Mouse (Mus musculus) cerebellum, postnatal 10 days (tissue): Measurements from ENCODE around the gene Gm21970.
"Not testable (repeated sequence)": the region's sequence is repeated elsewhere in the genome, so short reads cannot be mapped to it uniquely, and the experiment has no call there.

ENCODE experiments used
- DNase-seq, 2 experiments: peaks; one replicate each; pipeline ENCODE4 v3.0.0; 2021; ENCODE audit warnings: mixed read lengths in 2 of 2

Gene Gm21970

DNA sequence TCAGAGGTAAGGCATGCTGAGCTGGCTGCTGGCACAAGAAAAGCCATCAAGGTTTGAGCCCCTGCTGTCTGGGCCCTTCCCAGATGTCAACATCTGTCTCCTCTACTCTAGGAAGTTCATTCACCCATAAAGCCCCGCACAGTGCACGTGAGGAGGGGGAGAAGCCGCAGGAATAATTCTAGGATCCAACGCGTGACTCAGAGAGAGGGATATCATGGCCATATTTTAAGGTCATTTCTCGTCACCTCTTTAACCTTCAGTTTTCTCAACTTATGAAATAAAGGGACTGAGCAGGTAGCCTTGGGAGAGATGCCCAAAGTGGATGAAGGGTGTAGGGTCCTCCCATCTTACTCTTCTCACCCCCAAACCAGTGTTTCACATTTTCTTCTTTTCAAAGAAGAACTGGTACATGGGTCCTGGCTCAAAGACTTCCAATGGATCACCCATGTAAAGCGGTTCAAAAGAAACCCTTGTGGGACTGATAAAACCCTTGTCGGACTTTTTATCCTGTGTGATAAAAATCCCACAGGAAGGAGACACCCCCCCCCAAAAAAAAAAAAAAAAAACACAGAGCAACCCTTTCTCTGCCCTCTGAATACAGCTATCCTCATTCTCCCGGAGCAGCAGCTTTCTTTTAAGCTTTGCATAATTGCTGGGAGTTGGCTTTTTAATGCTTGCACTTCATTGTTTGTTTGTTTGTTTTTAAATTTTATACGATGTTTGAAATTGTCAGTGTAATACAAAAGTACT is 13.5 kb downstream of the Gm21970 start:
- no peak for DNase-seq

DNA sequence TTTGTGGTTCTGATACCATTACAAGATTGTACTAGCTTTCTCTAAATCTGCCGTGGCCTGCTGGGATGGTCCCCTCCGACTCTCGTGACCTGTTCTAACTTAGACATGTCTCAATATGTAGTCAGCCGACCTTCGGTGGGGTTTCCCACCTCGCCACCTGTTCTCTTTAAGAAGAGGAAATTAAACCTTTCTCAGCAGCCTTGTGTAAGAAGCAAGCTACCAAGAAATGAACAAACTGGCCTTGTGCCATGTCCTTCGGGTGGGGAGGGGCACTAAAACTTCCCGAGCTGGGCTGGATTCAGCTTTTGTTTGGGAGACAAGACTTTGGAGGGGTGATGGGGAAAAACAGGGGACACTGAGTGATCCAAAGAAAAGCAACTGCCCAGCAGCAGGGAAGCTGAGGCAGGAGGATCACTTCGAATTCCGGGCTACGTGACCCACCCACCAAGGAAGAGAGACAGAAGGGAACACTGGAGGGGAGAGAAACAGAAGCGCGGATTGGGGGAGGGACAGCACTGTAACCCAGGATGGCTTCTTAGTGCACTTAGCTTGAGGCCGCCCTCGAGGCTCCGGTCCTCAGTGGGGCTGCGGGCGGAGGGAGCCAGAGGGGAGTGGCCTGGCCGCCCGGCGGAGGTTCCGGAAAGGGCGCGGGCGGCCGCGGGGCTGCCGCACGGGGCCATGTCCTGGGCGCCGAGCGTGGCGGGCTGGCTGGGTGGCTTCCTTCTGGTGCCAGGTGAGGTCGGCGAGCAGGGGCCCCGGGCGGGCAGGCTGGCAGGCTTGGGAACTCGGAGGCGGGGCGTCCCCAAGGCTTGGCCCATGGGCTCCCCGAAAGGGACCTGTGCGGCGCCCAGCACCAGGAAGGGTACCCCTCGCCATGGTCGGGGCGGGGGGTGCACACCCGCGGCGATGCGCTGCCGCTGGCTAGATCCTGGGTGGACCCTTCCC is 14.4 kb downstream of the Gm21970 start, which contains the start of gene Il10rb:
TSS of gene Il10rb (plus strand) at position 525 of the 945 bp plus-strand sequence.
- DNase-seq = peak; percentile 62 to 63

DNA sequence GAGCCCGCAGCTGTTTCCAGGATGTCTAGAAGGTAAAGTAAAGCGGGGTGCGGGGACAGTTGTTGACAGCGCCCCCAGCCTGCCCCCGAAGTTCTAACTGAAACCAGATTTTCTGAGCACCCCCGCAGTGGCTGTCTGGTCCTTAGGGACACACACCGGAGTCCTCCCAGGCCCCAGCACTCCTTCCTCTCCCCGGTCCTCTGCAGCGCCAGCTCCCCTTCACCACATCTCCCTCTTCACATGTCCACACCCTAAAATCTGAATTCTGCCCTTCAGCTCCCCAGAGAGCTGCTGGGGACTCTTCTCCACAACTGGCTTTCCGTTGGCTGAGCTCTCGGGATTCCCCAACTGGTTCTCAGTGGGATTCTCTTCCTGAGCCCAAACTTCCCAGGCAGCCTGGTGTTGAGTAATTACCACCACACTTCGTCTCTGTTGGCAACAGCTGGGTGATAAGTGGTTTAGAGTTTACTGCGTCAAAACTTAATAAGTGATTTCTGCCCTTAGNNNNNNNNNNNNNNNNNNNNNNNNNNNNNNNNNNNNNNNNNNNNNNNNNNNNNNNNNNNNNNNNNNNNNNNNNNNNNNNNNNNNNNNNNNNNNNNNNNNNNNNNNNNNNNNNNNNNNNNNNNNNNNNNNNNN is 15.2 kb downstream of the Gm21970 start:
- DNase-seq = no peak

DNA sequence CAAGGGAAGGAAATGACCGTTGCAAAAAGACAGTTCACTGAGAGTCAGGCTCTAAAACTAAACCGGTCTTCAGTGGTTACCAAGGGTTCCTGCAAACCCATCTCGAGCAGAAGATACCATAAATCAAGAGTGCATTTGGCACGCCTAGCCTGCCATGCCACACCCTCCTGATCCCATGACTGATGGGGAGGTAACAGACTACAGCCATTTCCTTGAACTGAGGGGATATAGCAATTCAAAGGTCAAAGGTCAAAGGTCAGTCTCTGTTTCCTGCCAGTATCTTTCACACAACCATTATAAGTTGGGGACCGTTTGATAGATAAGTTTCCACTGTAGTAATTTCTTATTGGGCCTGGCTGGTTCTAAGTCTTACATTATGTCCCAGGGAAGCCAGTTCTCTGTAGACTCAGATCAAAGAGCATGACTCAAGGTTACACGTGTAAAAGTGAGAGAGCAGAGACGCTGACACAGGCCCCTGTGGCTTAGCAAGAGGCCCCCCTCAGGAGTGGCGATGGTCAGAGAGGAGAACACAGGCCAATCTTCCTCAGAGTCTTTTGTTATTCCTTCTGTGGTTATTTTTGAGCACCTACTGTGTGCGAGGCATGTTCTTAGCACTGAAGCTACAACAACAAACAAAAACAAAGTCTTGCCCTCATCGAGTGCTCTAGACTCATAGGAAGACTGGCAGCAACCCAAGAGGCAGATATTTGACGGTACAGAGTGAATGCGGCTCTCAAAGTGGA is 21.8 kb downstream of the Gm21970 start:
- no peak for DNase-seq

DNA sequence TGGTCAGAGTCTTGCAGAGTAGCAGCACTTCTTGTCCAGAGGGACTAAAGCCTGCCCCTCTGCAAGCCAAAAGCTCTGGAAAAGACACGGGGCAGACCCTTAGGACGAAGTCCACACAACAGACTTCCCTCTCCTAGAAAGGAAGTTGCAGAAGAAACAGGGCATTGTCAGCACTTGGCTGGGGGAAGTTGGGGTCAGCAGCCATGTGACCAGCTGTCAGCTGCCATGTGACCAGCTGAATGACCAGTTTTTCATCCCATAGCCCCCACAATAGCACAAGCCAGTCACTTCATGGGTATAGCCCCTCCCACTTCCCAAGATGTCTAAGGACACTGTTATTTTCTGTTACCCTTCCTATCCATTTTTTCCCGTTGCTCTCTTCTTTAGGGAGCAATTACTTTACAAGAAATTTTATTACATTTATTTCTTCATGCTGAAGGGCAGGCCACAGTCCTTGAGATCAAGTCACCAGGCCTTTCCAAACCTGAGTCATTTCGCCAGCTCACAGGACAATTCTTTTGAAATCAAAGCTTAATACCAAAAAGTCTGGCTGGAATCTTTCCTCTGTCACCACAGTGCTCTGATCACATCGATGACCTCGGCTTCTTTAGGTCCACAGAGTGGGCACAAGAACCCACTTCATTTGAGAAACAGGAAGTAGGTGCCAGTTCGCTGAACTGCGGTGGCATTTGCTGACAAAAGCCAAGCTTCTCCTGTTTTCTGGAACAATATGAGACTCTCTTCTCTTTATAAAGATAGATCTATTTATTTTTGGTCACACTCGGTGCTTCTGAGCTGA is 24.1 kb downstream of the Gm21970 start:
- no peak for DNase-seq

DNA sequence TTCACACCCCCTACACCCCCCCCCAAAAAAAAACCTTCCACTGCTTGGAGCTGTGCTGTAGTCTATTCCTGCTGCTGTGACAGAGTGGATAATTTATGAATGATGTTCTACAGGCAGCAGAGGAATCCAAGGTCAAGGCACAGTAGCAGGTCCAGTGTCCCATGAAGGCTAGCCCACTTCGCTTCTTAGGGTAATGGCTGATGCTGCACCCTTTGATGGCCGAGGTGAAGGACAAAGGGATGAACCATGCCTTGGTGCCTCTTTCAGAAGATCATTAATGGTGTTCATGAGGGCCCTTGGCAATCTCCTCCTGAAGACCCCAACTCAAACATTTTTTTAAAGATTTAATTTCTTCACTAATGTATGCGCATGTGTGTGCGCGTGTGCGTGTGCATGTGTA is 24.8 kb downstream of the Gm21970 start:
- DNase-seq = no peak

DNA sequence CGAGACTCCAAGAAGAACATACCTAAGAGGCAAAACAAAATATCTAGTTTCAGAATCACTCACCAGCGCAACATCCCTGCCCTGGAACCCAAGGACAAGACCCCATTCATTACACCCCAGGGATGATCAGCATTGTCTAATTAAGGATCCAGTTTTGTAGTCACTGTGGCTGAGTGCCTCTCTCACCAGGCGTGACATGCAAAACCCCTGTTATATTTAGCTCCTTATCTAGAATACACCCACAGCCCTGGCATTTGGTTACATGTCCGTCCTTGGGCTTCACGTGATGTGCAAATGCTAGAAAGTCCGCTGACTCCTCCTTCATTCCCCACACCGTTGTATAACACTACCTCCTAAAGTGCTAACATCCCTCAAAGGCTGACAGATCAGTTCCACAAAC is 25.4 kb downstream of the Gm21970 start:
- no peak for DNase-seq

DNA sequence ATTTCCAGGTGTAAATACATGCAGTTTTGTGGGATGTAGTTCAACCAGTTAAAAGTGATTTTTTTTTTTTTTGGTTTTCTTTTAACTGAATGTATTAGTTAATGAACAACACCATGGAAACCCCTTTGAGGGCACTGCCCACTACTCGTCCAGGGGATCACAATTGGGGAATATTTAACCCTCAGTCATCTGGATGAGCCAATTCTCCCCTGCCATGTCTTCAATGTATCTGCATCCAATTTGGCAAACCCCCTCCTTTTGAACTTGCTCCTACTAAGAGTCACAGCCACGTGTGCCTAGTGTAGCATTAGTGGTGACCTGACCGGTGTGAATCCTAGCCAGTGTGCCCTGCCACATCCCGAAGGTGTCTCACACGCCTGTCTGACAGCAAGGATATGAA is 27.0 kb downstream of the Gm21970 start:
- no peak for DNase-seq

DNA sequence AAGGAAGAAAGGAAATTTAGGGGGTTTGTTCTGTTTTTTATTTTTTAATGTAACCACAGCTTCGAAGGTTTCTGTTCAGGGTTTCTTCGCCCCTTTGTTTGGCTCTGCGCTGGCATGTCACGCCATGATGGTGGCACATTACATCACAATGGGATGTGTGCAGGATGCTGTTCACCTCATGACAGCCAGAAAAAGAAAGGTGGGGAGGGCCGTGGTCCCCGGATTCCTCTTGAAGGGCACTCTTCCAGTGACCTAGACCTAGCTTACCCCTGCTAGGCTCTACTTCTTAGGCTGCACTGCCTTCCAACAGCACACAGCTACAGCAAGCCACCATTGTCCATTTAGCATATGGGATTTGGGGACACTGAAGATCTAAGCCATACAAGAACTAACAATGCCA is 34.3 kb downstream of the Gm21970 start:
- no peak for DNase-seq

DNA sequence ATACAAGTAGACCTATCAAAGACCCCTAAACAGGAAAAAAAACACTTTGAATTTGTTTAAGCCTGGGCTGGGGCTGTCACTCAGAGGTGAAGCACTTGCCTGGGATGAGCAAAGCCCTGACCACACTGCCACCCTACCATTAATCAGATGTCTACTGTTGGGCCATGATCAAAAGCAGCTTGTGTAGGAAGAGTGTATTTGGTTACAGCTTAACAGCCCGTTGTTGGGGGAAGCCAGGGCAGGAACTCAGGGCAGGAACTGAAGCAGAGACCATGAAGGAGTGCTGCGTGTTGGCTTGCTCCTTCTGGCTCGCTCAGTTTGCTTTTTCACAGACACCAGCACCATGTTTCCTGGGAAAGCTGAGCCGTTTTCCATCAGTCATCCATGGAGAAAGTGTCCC is 35.1 kb downstream of the Gm21970 start:
- no peak for DNase-seq

DNA sequence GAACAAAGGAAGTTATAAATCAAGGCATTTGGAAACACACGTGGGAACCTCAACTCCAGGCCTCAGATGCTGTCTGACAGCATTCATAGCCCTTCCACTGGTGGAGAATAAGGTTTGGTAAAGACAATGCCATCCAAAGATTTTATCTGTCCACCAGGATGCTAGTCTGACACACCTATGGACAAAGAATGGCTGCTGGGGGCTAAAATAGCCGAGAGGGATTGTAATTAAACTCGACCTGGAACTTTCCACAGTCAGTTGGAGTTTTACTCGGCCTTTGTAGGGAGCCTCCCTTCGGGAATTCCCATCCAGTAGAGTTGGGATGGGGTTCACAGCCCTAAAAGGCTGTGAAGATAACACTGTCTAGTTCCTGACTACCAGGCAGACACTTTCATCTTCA is 35.9 kb downstream of the Gm21970 start:
- DNase-seq = no peak

DNA sequence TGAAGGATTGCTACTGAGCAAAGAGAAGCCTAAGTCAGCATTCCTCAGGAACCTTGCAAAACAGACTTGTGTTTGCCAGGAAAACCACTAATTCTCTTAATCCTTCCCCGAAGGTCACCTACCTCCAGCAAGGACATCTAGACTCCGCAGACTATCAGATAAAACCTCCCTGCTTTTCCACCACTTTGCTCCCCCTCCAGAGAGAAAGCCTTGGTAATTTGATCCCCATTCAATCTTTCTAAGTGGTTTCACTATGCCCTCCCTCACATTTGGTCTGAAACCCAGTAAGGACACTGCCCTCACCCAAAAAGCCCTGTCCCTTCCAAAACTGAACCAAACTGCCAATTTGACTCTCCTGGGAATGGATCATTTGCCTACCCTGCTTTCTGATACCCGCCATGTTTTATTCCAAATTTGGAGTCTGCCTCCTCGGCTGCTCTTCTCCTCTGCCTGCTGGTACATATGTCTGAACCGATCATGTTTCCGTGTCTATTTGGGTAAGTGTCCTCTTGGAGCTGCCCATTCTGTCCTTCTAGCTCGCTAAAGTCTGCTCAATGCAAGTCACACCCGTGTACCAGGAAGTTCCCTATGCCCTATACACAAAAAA is 36.8 kb downstream of the Gm21970 start:
- DNase-seq = no peak

DNA sequence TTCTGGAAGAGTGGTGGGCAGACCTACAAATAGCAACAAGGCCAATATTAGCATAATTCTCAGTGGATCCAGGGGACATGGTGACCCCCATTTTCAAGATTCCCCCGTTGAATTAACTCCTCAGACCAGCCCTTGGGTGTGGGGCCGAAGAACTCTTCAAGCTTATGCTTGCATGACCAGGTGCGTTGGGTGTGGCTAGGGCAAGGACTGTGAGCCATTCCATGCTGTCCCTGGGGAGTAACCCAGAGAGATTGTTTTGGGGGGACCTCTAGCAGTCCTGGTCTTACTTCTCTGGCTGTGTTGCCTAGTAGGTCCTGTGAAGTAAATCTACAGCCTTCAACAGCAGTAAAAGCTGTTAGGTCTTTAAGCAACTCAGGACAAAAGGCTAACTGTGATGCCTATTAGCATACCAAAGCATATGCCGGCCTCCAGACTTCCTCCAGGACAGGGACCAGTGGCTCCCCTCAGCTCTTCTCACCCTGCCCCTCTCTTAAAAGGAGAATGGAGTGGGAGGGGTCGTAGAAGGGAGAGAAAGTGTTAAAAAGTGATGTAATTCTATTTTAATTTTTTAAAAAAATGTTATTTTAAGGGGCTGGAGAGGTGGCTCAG is 41.3 kb downstream of the Gm21970 start:
- DNase-seq = no peak

DNA sequence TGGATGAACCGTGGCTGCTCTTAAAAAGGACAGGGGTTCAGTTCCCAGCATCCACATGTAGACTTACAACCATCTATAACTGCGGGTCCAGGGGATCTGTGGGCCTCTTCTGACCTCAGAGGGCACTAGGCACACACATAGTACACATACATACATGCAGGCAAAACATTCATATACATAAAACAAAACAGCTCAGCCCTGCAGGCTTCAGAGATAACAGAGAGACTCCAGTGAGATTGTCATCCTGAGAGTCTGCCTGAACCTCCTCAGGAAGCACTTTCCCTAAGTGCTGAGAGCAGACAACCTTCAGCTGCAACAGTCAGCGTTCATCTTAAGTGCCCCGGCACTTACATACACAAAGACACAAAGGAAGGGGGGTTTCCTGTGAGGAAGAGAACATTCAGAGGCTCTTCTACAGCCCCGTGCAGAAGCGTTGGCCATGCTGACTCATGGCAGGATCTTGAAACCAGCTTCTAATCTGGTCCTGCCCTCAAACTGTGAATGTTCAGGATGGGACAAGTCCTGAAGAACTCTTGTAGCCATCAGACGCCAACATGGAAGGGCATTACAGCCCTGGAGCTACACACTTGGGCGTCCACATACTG is 41.9 kb downstream of the Gm21970 start:
- no peak for DNase-seq

DNA sequence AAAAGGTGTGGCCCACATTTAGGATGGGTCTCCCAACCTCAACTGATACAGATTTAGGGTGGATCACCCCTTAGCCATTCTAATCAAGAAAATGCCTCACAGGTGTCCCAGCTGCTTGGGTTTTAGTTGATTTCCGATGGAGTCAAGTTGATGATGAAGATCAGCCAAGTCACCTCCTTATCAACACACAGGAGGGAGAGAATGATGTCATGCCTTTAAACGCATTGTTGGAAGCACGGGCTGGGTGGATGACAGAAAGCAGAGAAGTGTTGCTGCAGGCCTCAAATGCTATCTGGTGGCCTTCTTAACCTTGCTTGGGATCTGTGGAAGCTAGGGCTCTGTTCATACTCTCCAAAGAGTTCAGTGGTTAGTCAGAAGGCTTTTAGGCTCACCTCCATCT is 42.6 kb downstream of the Gm21970 start:
- DNase-seq = no peak

DNA sequence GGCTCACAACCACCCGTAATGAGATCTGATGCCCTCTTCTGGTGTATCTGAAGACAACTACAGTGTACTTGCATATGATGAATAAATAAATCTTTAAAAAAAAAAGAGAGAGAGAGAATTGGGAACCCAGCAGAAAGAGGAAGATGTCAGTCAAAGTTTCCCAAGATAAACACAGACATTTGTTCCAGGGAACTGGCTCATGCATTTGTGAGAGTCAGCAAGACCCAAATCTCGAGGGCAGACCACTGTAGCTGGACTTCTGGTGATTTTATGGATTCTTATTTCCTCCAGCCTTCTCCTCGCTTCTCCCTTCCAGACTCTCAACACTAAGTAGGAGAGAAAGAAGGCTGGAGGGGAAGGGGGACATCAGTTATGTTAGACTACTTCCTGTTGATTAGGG is 46.6 kb downstream of the Gm21970 start:
- DNase-seq = no peak

DNA sequence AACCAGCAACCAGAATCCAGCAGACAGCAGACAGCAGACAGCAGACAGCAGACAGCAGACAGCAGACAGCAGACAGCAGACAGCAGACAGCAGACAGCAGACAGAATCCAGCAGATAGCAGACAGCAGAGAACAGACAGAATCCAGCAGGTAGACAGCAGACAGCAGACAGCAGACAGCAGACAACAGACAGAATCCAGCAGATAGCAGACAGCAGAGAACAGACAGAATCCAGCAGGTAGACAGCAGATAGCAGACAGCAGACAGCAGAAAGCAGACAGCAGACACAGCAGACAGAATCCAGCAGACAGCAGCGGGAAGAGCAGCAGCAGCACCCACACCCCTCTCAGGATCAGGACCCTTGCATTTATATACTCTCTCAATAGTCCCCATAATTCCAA is 47.1 kb downstream of the Gm21970 start:
- DNase-seq = not testable (repeated sequence)

DNA sequence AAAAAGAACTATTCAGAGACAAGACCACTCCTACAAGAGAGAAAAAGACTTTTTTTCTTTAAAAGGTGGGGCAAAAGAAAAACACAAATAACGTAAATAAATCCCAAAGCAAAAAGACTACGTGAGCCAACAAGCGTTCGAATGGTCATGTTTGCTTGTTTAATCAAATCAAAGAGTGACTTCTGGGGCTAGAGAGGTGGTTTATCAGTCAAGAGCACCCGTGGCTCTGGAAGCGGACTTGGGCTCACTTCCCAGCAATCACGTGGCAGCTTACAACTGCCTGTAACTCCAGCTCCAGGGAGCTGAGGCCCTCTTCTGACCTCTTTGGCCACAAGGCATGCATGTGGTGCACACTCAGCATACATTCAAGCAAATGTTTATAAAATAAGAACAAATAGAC is 49.8 kb downstream of the Gm21970 start:
- peak; percentile 41 to 58 for DNase-seq

DNA sequence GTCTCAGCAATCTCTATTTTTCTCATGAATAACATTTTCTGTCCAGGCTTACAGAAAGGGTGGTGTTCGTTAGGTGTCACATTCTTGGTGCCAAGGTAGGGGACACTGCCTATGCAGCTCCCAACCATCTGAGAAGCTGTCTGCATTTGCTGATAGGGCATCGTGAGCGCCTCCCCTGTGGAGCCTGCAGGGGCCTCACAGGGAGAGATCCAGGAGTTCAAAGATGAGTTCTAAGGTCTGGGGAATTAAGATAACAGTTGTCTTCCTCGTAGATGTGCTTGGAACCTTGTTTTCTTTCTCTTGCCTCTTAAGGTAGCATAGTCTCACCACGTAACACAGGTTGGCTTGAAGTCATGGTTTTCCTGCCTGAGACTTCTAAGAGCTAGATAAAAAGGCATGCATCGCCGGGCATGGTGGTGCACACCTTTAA is 50.3 kb downstream of the Gm21970 start:
- DNase-seq = no peak

DNA sequence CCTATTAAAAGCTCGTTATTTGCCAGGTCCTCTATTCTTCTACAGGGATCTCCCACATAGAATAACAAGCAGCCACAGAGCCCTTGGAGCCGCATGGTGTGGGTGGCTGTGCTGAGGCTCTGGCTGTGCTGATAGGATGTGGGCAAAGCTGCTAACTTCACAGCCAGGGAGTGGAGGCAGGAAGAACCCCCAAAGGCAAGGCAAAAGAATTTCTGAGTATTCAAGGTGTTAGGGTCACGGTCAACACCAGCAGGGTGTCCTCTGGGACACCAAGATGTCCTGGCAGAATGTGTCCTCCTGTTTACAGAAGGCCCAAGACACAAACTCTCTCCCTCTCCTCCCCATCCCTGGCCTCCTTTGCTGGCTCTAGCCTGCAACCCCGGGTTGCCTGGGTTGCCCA is 50.9 kb downstream of the Gm21970 start:
- DNase-seq = no peak

DNA sequence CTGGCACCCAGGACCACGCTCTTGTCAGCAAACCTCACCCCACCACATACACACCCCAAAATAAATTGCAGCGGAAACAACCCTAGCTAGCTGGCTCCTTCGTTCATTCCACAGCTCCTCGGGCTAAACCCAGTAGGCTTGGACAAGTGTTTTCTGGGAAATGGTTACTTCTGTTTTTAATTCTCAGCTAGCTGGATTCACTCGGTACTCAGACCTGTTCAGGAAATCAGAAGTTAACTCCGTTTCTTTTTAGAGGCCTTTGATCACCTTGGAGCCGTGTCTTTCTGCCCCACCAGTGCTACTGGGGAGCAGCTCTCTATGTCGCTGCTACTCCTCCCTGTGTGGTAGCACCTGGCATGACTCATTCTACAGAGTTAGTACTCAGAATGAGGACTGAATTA is 51.7 kb downstream of the Gm21970 start:
- DNase-seq = no peak
